Mouse (Mus musculus): ENCODE measurements around the gene Cygb. TPM values are rescaled to one million over a fixed set of nuclear protein-coding genes. Genes with fewer than 3 reads are reported as not detected.

Cygb gene
- 16.4 and 18.1 TPM in 2 replicates for polyA plus RNA-seq (2012; rRNA removed)

GRCm38 (mm10) chr11:116654255-116654821 is at the start of gene Cygb:
Cygb (minus strand) TSS chr11:116654313.

GRCm38 (mm10) chr11:116653234-116653633 is 879 bp downstream of the Cygb start, which contains the start of gene Prcd:
Prcd (plus strand) TSS chr11:116653534.

DNA sequence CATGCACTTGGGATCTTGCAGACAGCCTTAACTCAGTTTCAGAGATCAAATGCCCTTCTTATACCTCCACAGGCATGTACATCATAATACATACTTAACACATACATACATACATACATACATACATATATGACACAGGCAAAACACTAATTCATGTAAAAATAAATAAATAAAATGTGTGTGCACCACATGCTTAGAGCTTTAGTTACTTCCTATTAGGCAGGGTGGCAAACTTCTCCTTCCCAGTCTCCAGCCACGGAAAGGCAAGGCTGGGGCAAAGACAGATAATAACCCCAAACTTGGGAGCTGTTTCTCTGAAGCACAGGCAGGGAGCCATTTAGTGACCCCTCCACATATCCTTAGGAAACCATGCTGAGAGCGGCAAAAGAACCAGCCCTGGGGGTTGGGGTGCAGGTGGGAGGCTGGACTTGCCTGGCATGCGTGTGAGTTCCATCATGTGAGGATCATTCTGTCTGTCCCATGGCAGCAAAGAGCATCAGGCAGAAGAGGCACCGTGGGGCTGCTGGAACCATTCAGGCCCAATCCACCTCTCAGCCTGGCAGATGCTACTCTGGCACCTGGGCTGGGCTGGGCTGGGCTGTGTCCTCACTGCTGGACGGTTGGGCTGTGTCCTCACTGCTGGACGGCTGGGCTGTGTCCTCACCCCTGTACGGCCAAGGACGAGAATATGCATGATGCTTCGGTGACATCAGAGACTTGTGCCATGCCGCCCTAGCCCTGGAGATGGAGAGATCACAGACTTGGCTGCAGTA is 27.6 kb downstream of the Cygb start, which contains the start of gene Rhbdf2:
Gene Rhbdf2, minus strand, starts transcription at position 721 of the 773 bp plus-strand sequence.

Other genes starting within 250 kb of the Cygb start
- 65.3 and 65.5 TPM in 2 replicates for gene Rnf157, start 241.3 kb downstream of the Cygb start, polyA plus RNA-seq (2012; rRNA removed)
- 167 and 198 TPM in 2 replicates for gene Ubald2, start 220.2 kb downstream of the Cygb start, polyA plus RNA-seq (2012; rRNA removed)
- gene Qrich2, start 188.1 kb downstream of the Cygb start, polyA plus RNA-seq (2012; rRNA removed), result 0.09 and 0.10 TPM in 2 replicates
- 115 and 129 TPM in 2 replicates for gene Prpsap1, start 160.1 kb downstream of the Cygb start, polyA plus RNA-seq (2012; rRNA removed)
- gene Sphk1, start 123.4 kb downstream of the Cygb start, polyA plus RNA-seq (2012; rRNA removed), result 2.5 and 5.0 TPM in 2 replicates
- 53.7 and 55.0 TPM in 2 replicates for gene Ube2o, start 72.9 kb downstream of the Cygb start, polyA plus RNA-seq (2012; rRNA removed)
- gene Aanat, start 67.9 kb downstream of the Cygb start, polyA plus RNA-seq (2012; rRNA removed), result 0.64 and 1.6 TPM in 2 replicates
- gene Rhbdf2, start 27.3 kb downstream of the Cygb start, polyA plus RNA-seq (2012; rRNA removed), result 2.7 and 4.4 TPM in 2 replicates
- 1.3 TPM in 2 replicates for gene Prcd, start 779 bp downstream of the Cygb start, polyA plus RNA-seq (2012; rRNA removed)
- gene St6galnac1, start 121.2 kb upstream of the Cygb start, polyA plus RNA-seq (2012; rRNA removed), result not detected in 2 replicates
- 17.7 and 26.6 TPM in 2 replicates for gene Mxra7, start 173.7 kb upstream of the Cygb start, polyA plus RNA-seq (2012; rRNA removed)
- 54.5 and 57.0 TPM in 2 replicates for gene Mettl23, start 189.0 kb upstream of the Cygb start, polyA plus RNA-seq (2012; rRNA removed)
- 56.7 and 60.6 TPM in 2 replicates for gene Jmjd6, start 189.1 kb upstream of the Cygb start, polyA plus RNA-seq (2012; rRNA removed)
- 35.3 and 37.5 TPM in 2 replicates for gene Mfsd11, start 198.1 kb upstream of the Cygb start, polyA plus RNA-seq (2012; rRNA removed)
- gene Srsf2, start 198.8 kb upstream of the Cygb start, polyA plus RNA-seq (2012; rRNA removed), result 693 and 739 TPM in 2 replicates

Data from central nervous system, embryonic 14 days (tissue).